Mouse (Mus musculus): ENCODE results near the gene Paxbp1. TPM values are rescaled to one million over a fixed set of nuclear protein-coding genes. Genes with fewer than 3 reads are reported as not detected.
A peak's percentile ranks its signal among the peaks of the same experiment; 100 is the strongest.

Gene Paxbp1
- polyA plus RNA-seq, 1 experiment = 32.9 TPM

GRCm38 (mm10) chr16:91064583-91065365 is 20.4 kb upstream of the Paxbp1 start:
- WGBS = 68% methylated on average over 12 of the region's 12 CpGs
- no peaks in the 10 kb centered on the region for H3K27me3 ChIP-seq (ENCODE audit: control insufficient read depth, insufficient read depth, low read length)

GRCm38 (mm10) chr16:91063786-91064185 is 19.4 kb upstream of the Paxbp1 start:
- Histone ChIP-seq H3K27me3 (ENCODE audit: control insufficient read depth, insufficient read depth, low read length) (no peaks in the 10 kb centered on the region), H3K4me1 (replicated peaks; ENCODE audit: control insufficient read depth, insufficient read depth, low read length) (peaks cover 21% of the 10 kb centered on the region), H3K36me3 (ENCODE audit: control insufficient read depth, insufficient read depth, low read length) (no peaks in the 10 kb centered on the region), H3K27ac (ENCODE audit: control insufficient read depth, insufficient read depth, low read length) (no peak overlapping the region), H3K4me3 (ENCODE audit: control insufficient read depth, insufficient read depth, low read length) (no peak overlapping the region)
- DNase-seq = no peak
- WGBS = 11% methylated on average over 10 of the region's 10 CpGs
- no peak for TF ChIP-seq POLR2A (IDR thresholded peaks at IDR 0.05; ENCODE audit: control insufficient read depth, extremely low read depth, insufficient read depth, low read length, poor library complexity)
- TF ChIP-seq CTCF (IDR thresholded peaks at IDR 0.05; ENCODE audit: borderline replicate concordance, control insufficient read depth, extremely low read depth, insufficient read depth, low read length, poor library complexity) = no peak

More at GRCm38 (mm10) chr16:91064583-91065365, 20.4 kb upstream of the Paxbp1 start:
- Histone ChIP-seq H3K36me3 (ENCODE audit: control insufficient read depth, insufficient read depth, low read length) (no peaks in the 10 kb centered on the region), H3K4me3 (ENCODE audit: control insufficient read depth, insufficient read depth, low read length) (no peak overlapping the region), H3K27ac (ENCODE audit: control insufficient read depth, insufficient read depth, low read length) (no peak overlapping the region), H3K4me1 (replicated peaks; ENCODE audit: control insufficient read depth, insufficient read depth, low read length) (peaks cover 21% of the 10 kb centered on the region)
- no peak for TF ChIP-seq POLR2A (IDR thresholded peaks at IDR 0.05; ENCODE audit: control insufficient read depth, extremely low read depth, insufficient read depth, low read length, poor library complexity)
- TF ChIP-seq CTCF (IDR thresholded peaks at IDR 0.05; ENCODE audit: borderline replicate concordance, control insufficient read depth, extremely low read depth, insufficient read depth, low read length, poor library complexity) = no peak
- DNase-seq = no peak

GRCm38 (mm10) chr16:91061531-91062318 is 17.4 kb upstream of the Paxbp1 start:
- TF ChIP-seq POLR2A (IDR thresholded peaks at IDR 0.05; ENCODE audit: control insufficient read depth, extremely low read depth, insufficient read depth, low read length, poor library complexity) = no peak
- TF ChIP-seq CTCF (IDR thresholded peaks at IDR 0.05; ENCODE audit: borderline replicate concordance, control insufficient read depth, extremely low read depth, insufficient read depth, low read length, poor library complexity) = no peak
- no peak overlapping the region; the same call in 1 of the 2 replicates for H3K27ac ChIP-seq (ENCODE audit: control insufficient read depth, insufficient read depth, low read length)
- no peaks in the 10 kb centered on the region for H3K36me3 ChIP-seq (ENCODE audit: control insufficient read depth, insufficient read depth, low read length)
- 38% methylated on average over 13 of the region's 13 CpGs for WGBS
- DNase-seq = no peak
- H3K4me3 ChIP-seq (ENCODE audit: control insufficient read depth, insufficient read depth, low read length) = no peak overlapping the region
- no peaks in the 10 kb centered on the region for H3K27me3 ChIP-seq (ENCODE audit: control insufficient read depth, insufficient read depth, low read length)
- H3K4me1 ChIP-seq (replicated peaks; ENCODE audit: control insufficient read depth, insufficient read depth, low read length) = peaks cover 31% of the 10 kb centered on the region

- TF ChIP-seq CTCF (IDR thresholded peaks at IDR 0.05; ENCODE audit: borderline replicate concordance, control insufficient read depth, extremely low read depth, insufficient read depth, low read length, poor library complexity) = no peak
- no peak for TF ChIP-seq POLR2A (IDR thresholded peaks at IDR 0.05; ENCODE audit: control insufficient read depth, extremely low read depth, insufficient read depth, low read length, poor library complexity)
- Histone ChIP-seq H3K36me3 (ENCODE audit: control insufficient read depth, insufficient read depth, low read length) (no peaks in the 10 kb centered on the region), H3K27me3 (ENCODE audit: control insufficient read depth, insufficient read depth, low read length) (no peaks in the 10 kb centered on the region), H3K4me1 (replicated peaks; ENCODE audit: control insufficient read depth, insufficient read depth, low read length) (peaks cover 30% of the 10 kb centered on the region), H3K4me3 (ENCODE audit: control insufficient read depth, insufficient read depth, low read length) (no peak overlapping the region), H3K27ac (ENCODE audit: control insufficient read depth, insufficient read depth, low read length) (peak overlapping the region; percentile 29)
- 69% methylated on average over 6 of the region's 6 CpGs for WGBS
- no peak for DNase-seq
These were observed 13.4 kb upstream of the Paxbp1 start for GRCm38 (mm10) chr16:91057741-91058140.

- DNase-seq = no peak
- Histone ChIP-seq H3K4me3 (ENCODE audit: control insufficient read depth, insufficient read depth, low read length) (no peak overlapping the region), H3K27me3 (ENCODE audit: control insufficient read depth, insufficient read depth, low read length) (no peaks in the 10 kb centered on the region), H3K36me3 (ENCODE audit: control insufficient read depth, insufficient read depth, low read length) (no peaks in the 10 kb centered on the region), H3K27ac (ENCODE audit: control insufficient read depth, insufficient read depth, low read length) (peak overlapping the region; percentile 79), H3K4me1 (replicated peaks; ENCODE audit: control insufficient read depth, insufficient read depth, low read length) (peaks cover 29% of the 10 kb centered on the region)
- no peak for TF ChIP-seq CTCF (IDR thresholded peaks at IDR 0.05; ENCODE audit: borderline replicate concordance, control insufficient read depth, extremely low read depth, insufficient read depth, low read length, poor library complexity)
- TF ChIP-seq POLR2A (IDR thresholded peaks at IDR 0.05; ENCODE audit: control insufficient read depth, extremely low read depth, insufficient read depth, low read length, poor library complexity) = no peak
- WGBS = 51% methylated on average over 4 of the region's 4 CpGs
These were observed 12.9 kb upstream of the Paxbp1 start for GRCm38 (mm10) chr16:91057261-91057660.

- H3K27ac ChIP-seq (ENCODE audit: control insufficient read depth, insufficient read depth, low read length) = peak overlapping the region; percentile 67
- 24% methylated on average over 16 of the region's 16 CpGs for WGBS
- peaks cover 25% of the 10 kb centered on the region for H3K4me1 ChIP-seq (replicated peaks; ENCODE audit: control insufficient read depth, insufficient read depth, low read length)
- no peak overlapping the region for H3K4me3 ChIP-seq (ENCODE audit: control insufficient read depth, insufficient read depth, low read length)
- TF ChIP-seq POLR2A (IDR thresholded peaks at IDR 0.05; ENCODE audit: control insufficient read depth, extremely low read depth, insufficient read depth, low read length, poor library complexity) = no peak
- TF ChIP-seq CTCF (IDR thresholded peaks at IDR 0.05; ENCODE audit: borderline replicate concordance, control insufficient read depth, extremely low read depth, insufficient read depth, low read length, poor library complexity) = no peak
- DNase-seq = peak; percentile 54
- H3K27me3 ChIP-seq (ENCODE audit: control insufficient read depth, insufficient read depth, low read length) = no peaks in the 10 kb centered on the region
- no peaks in the 10 kb centered on the region for H3K36me3 ChIP-seq (ENCODE audit: control insufficient read depth, insufficient read depth, low read length)
These were observed 11.9 kb upstream of the Paxbp1 start for GRCm38 (mm10) chr16:91056043-91056821.

All from thymus, adult 2 months (tissue).